Mouse (Mus musculus) thymus, adult 2 months (tissue): Measurements from ENCODE around the gene Lyst.

Experiments used
- CTCF ChIP-seq: fragments of 200-500 bp; IDR thresholded peaks from 2 replicates; pipeline ENCODE4 v1.5.1; 2012; ENCODE audit warnings: mild to moderate bottlenecking, control low read depth, low read length, moderate library complexity, borderline replicate concordance; ENCODE audit not compliant: control insufficient read depth, poor library complexity, insufficient read depth; ENCODE audit errors: extremely low read depth
- POLR2A ChIP-seq: fragments of 200-500 bp; IDR thresholded peaks from 2 replicates; pipeline ENCODE4 v1.6.1; 2012; ENCODE audit warnings: mild to moderate bottlenecking, low read length, control low read depth, moderate library complexity; ENCODE audit not compliant: control insufficient read depth, poor library complexity, insufficient read depth; ENCODE audit errors: extremely low read depth

DNA sequence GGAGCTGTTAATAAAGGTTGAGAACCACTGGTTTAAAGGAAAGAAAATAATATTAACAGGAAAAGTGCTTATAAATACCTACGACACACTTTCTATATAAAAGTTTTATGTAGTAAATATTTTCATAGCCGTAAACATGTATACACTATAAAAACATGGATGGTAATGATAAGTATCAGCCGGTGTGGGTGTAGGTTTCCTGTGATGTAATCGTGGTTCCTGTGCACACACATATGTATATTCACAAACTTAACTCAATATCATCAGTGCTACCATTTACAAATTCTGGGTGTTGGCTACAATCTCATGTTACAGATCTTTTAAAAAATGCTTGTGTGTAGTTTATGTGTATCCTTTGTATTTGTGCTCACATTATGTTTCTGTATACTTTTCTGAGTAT, 24.0 kb downstream of the Lyst start:
- TF ChIP-seq CTCF, result no peak
- no peak for TF ChIP-seq POLR2A
